Mouse (Mus musculus) large intestine, adult 2 months (tissue): ENCODE results near the gene 4931440F15Rik. TPM values are rescaled to one million over a fixed set of nuclear protein-coding genes. Genes with fewer than 3 reads are reported as not detected.

Experiments used
- DNase-seq: peaks from one replicate; pipeline ENCODE4 v3.0.0-alpha.2; 2012; ENCODE audit warnings: low read depth, low spot score
- WGBS: fragments of 180-500 bp; shearing (Covaris S2); methylation state at CpG from one replicate; pipeline ENCODE4 v1.1.7; 2018; 5-methylcytosine and 5-hydroxymethylcytosine counted together
- polyA plus RNA-seq: library from polyadenylated mRNA; depleted of rRNA; stranded (reverse); fragments of >200 nt; gene quantifications from 2 replicates; pipeline ENCODE4 v1.2.3, GENCODE M21; 2012; rRNA removed

4931440F15Rik gene
- polyA plus RNA-seq, 1 experiment: 0.25 TPM

DNA sequence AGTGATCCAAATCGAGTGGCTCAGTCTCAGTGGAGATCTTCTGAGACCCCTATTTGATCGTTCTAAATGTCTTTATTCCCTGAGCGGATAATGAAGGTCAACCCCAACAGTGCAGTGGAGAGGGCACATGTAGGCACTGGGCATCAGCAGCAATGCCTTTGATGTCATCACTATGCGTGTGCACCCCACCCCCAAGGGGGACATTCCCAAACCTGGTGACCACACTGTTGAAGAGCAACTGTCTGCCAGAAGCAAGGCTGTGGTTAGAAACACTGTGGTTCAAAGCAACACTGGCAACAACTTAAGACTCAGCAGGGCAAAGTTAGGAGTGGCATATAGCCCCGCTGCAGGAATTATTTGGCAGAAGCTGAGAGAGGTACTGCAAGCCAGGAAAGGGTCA is 18.1 kb downstream of the 4931440F15Rik start:
- WGBS: 91% methylated on average over 5 of the region's 5 CpGs
- no peak for DNase-seq

DNA sequence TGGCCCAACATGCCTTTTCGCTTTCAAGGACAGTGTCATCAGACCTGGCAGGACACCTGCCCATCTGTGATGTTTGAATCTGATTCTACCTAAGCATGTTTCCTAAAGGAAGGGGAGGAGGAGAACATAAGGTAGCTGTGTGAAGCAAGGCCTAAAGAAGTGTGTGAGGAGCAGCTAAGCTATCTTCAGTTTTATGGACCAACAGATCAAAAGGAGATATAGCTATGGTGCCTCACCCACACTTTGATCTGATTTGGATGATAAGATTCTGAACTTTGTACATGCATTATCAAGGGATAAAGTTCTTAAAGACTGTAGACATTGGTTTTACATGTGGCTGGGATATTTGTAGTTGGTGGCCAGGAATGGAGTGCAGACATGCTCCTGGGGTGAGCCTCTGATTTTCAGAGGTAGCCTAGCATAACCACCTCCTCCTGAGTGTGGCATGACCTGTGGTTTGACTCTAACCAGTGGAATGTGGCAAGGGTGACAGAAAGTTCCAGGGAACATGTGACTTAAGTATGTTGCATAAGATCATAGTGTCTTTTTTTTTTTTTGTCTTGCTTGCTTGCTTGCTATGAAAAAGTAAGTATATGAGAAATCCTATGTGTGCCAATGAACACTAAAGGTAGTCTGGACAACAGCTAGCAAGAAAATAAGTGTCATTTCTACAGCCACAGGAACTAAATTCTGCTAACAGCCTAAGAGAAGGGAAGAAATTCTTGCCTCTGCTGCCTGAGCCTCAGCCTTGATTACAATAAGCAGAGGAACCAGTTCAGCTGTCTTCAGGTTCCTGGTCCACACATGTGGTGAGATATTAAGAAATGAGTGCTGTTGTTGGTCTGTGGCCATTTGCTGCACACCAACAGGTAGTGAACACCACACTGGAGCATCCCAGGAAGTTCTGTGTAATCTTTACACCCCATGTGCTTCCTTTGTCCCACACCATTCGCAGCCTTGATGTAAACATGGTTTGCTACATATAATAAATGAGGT is 23.7 kb downstream of the 4931440F15Rik start:
- WGBS: 49% methylated on average over 2 of the region's 2 CpGs
- peak; percentile 57 for DNase-seq

DNA sequence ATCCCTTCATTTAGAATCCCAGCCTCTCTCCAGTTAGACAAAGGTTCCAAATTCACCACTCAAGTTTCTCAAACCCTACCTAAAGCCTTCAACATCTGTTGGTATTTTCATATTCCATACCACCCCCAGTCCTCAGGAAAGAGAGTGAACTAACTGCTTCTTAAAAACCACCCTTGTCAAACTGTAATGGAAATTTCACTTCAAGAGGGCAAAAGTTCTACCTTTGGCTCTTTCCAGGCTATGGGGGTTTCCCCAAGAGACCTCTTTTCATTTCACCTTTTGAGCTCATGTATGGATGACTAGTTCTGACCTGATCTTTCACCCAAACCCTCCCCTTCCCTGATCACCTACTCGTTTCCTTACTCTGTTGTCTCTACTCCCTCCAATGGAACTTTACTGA is 25.6 kb downstream of the 4931440F15Rik start:
- 59% methylated on average over 1 of the region's 1 CpGs for WGBS
- DNase-seq: no peak

DNA sequence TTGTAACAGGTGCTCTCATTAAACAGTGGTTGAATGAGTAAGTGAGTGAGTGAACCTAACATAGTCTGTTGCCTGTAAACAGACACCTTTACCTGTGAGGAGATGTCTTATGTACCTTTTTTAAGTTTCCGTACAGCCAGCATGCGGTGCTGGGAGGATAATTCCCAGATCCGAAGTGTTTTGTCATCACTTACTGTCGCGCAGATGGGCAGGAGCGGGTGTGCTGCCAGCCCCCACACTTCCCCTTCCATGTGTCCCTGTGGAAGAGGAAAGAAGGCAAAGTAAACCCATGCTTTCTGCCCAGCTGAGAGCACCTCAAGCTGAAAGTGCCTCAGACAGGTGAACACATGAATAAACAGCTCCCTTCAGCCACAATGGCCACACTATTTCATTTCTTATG is 30.4 kb downstream of the 4931440F15Rik start:
- 88% methylated on average over 6 of the region's 6 CpGs for WGBS
- DNase-seq: no peak

DNA sequence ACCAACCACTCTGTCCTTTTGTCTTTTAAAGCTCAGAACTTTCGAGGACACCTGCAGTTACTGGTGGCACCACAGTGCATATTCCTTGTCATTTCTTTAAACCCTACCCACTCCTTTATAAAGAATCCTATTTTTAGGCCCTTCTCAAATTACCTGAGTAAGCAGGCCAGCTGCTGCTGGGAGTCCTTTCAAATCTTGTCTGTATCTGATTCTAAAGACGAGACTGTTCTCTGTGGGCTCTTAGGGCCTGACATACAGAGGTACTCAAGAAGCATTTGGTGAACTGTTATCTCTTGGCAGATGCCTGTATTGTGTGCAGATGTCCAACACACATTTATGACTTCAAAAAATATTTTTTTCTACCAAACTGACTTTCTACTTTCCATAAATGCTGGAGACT is 31.0 kb downstream of the 4931440F15Rik start:
- 61% methylated on average over 2 of the region's 2 CpGs for WGBS
- no peak for DNase-seq

DNA sequence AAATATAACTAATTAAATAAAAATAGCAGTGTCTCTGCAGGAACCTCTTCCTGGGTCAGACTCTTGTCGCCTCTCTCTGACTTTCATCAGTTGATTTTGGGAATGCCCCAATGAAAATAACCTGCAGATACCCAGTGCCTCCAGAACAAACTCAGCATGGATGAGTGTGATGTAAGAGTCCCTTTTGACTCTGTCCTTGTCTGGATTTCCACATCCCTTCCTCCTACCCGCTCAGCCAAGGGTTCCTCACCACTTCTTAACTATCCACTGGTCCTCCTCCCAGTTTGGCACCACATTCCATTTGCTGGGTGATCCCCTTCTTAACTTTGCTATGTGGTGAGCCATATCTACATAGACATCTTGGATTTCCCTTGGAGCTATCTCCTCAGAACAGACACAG is 34.7 kb downstream of the 4931440F15Rik start:
- 94% methylated on average over 2 of the region's 2 CpGs for WGBS
- no peak for DNase-seq

DNA sequence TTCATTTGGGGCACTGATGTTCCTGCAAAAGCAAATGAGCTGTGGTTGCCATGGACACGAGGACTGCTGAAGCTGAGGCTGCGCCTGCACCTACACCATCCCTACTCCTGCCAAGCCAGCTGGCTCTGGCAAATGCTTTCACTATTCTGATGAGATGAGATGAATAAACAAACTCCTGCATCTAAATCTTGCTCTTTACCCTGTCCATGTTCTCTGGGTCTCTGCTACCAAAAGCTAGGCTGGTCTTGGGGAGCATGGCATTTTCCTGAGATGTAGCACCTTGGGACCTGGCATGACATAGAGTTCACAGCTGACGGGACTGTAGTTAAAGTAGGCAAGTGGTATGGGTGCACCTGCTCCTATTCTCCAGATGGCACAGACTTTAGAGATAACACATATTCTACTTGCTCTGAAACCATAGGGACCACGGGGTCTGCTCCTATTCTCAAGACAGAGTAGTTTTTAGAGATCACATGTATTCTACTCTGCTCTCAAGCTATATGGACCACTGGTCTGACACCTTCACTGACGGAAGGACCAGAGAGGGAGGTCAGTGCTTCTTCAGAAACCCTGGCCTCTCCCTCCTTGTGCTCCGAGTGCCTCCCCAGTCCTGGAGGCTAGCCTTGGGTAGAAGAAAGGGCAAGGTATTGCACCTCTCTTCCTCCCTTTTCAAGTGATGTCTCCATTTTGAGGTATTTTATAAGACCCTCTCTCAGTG is 36.4 kb downstream of the 4931440F15Rik start:
- DNase-seq: no peak
- WGBS: 79% methylated on average over 6 of the region's 6 CpGs

DNA sequence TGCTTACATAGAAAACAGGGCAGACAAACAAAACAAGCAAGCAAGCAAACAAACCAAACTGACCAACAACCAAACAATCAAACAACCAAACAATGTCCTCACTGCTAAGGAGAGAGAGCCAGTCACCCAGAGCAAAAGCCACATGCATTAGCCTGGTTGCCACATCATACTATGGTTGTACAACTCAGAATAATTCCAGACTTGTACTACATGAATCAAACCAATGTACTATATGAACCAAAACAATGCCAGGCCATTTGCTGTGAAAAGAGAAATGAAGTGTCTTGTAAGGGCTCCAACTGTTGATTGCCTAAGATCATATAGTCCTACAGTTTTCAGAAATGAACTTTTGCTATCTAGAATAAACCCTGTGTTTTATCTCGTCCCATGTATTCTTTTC is 37.0 kb downstream of the 4931440F15Rik start:
- DNase-seq: no peak
- 70% methylated on average over 1 of the region's 1 CpGs for WGBS

DNA sequence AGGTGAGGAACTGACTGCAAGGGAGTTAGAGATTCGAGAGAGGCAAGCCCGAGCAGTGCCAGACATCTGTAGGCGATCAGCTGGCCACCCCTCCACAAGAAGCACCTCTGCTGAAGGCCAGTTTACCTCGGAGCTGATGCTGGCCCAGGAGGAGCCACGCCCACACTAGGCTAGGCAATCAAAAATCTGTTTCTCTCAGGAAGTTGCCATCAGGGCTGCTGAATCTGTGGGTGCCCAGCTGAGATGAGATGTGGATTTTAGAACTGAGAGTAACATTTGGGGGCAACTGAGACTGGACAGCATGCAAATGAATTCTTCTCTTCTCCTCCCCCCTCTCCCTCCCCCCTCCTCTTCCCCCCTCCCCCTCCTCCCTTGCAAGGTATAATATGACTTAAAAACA is 38.0 kb downstream of the 4931440F15Rik start:
- 15% methylated on average over 5 of the region's 5 CpGs for WGBS
- no peak for DNase-seq

DNA sequence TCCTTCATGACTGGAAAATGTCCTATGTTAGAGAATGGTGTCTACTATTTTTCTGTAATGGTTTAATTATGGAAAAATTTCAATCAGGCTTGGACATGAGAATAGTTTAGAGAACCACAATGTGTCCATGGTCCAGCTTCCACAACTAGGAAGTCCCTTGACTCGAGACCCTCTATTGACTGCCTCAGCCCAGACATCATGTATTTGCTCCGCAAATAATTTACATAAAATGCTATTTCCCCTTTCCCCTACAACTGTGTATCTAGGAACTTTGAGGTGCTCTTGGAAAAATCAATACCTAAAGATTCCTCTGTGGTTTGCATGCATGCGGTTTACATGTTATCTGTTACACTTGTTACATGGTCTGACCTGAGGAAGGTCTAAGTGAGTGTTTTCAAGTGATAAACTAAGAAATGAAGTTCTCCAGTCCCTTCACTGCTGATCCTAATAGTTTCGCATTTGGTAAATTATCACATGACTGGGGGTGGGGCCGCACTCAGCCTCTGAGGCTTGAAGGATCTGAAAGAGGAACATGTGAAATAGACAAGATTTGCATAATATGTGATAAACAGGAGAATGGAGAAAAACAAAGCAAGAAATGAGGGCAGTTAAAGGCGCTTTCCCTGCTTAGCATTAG is 38.8 kb downstream of the 4931440F15Rik start:
- DNase-seq: no peak
- WGBS: 86% methylated on average over 6 of the region's 6 CpGs

DNA sequence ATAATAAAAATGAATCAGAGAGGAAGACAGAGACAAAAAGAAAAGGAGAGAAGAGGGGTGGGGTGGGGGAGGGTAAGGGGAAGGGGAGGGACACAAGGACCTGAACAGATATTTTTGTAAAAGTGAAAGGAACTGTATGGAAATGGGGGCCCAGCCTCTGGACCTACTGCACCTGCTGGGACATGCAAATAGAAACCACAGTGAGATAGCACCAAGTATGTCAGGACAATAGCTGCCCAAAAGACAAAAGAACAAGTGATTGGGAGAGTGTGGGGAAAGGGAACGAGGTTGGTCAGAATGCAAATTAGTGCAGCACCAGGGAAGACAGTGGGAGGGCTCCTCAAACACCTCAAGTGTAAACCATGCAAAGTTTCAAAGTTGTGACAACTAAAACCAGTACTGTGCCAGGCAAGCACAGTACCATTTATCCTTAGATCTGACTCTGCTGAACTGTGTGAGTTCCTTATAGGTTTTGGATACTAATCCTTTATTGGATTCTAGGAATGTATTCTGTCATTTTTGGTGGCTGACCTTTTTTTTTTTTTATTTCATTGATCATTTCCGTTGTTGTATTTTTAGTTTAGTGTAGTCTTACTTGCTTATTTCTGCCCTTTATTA is 46.0 kb downstream of the 4931440F15Rik start:
- 72% methylated on average over 2 of the region's 2 CpGs for WGBS
- no peak for DNase-seq

DNA sequence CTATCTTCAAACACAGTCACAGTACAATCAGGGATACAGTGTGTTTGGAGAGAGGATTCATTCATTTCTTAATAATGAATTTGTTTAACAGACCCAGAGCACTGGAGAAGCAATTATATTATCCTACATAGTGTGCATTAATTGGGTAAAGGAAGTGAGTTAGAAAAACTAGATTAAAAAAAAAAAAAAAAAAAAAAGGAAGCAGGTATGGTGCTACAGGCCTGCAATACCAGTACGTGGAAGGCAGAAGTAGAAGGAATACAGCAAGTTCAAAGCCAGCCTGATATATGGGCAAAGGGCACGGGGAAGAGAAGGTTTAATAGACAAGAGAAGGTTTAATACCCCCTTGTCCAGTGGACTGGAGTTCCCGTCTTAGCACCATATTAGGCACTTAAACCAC is 46.5 kb downstream of the 4931440F15Rik start:
- no peak for DNase-seq
- 91% methylated on average over 3 of the region's 3 CpGs for WGBS

DNA sequence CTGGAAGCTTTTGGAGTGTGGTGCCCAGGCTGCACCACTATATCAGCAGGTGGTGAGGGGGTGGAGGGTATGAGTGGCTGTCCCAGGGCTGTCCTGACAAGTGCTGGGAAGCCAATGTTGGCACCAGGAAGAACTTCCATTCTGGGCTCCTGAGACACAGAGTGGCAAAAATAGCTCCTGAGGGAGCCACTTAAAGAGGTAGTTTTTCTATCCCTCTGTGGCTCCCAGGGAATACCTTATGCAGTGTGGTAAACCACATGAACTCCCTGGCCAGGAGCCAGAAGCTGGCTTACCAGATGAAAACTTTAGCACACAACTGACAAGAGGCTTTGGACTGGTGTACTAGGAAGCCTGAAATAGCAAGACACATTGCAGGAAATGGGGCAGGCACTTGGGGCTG is 47.5 kb downstream of the 4931440F15Rik start:
- DNase-seq: no peak

DNA sequence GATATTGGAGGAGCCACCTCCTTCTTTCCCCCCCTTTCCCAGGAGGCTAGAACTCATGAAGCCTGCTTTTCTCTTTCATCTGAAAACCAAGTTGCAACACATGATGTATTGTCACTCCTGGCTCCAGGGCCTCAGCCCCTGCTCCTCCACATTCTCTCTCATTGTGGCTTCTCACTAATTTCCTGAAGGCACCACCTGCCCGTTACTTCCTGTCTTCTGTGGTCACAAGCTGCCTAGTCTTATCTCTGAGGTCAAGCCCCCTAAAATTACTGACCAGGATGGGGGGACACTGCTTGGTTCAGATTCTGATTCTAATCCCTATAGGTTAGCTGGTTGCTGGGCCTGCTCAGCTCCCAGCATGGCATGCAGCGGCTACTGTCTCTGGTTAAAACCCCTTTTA is 50.7 kb downstream of the 4931440F15Rik start:
- 92% methylated on average over 2 of the region's 2 CpGs for WGBS
- no peak for DNase-seq

DNA sequence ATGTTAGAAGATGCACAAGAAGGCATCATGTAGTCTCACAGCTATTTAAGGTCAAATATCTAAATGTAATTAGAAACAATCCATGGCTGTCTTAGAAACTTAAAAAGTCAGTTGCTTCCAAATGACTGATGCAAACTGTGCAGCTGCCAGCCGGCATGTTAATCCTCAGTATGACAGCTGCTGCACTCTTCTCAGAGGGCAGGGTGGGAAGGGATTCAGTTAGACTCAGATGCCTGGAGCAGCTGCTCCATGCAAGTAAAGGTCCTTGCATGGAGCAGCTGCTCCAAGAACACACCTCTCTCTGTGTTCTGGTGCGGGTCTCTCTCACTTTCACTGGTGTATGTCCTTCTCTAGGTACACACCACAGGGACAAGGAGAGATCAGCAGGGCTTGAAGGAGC is 51.2 kb downstream of the 4931440F15Rik start:
- WGBS: 36% methylated on average over 2 of the region's 2 CpGs
- no peak for DNase-seq

Other genes starting within 250 kb of the 4931440F15Rik start
- gene Rtn4, start 132.7 kb downstream of the 4931440F15Rik start, polyA plus RNA-seq: 33.9 and 39.2 TPM in 2 replicates
- 0.68 and 0.92 TPM in 2 replicates for gene Eml6, start 200.4 kb upstream of the 4931440F15Rik start, polyA plus RNA-seq